Mouse (Mus musculus) G1E (cell line): Measurements from ENCODE around the gene Plpp3.

ENCODE experiments used
- CTCF ChIP-seq: IDR thresholded peaks from 2 replicates; pipeline ENCODE4 v1.5.1; 2012; ENCODE audit warnings: low read depth, low read length, inconsistent platforms, mixed read lengths
- GATA1 ChIP-seq: IDR thresholded peaks from 2 replicates; pipeline ENCODE4 v1.6.1; 2012; ENCODE audit warnings: borderline replicate concordance, low read length, inconsistent platforms, mixed read lengths
- POLR2AphosphoS5 ChIP-seq: IDR thresholded peaks from 2 replicates; pipeline ENCODE4 v1.6.1; 2012; ENCODE audit warnings: low read depth, low read length, inconsistent platforms; ENCODE audit not compliant: insufficient replicate concordance
- TAL1 ChIP-seq: conservative IDR thresholded peaks from 2 replicates; pipeline ENCODE4 v1.6.1; 2012; ENCODE audit warnings: low read depth, low read length, inconsistent platforms, mixed read lengths

DNA sequence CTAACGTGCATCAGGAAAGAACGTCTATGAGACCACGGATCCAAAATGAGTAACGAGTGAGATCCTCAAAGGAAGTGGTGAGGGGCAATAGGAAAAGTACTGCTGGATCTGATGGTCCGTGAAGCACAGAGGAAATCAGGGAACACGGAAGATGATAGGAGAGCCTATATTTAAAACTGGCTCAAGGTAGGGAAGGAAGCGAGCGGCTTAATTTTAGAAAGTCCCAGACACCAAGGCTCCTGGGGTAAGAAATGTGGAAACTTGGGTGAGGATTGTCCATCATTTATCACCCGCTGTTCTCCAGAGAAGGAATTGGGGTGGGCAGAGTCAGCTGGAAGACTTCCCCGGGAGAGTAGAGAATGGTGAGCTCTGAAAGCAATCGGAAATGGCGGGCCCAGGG, 105.2 kb downstream of the Plpp3 start:
- TF ChIP-seq CTCF, result no peak
- TF ChIP-seq POLR2AphosphoS5, result no peak
- TF ChIP-seq GATA1, result no peak
- no peak for TF ChIP-seq TAL1
